Mouse (Mus musculus): ENCODE data around the gene Ctdspl. TPM values are rescaled to one million over a fixed set of nuclear protein-coding genes. Genes with fewer than 3 reads are reported as not detected.

Ctdspl gene
- polyA plus RNA-seq, 1 experiment from 2014 or later: 17.6 TPM

- no peak overlapping the region for H3K4me3 ChIP-seq (replicated peaks; ENCODE audit: low read length)
- WGBS: 66% methylated on average over 12 of the region's 12 CpGs
- no peaks in the 10 kb centered on the region for H3K9me3 ChIP-seq (replicated peaks; ENCODE audit: control insufficient read depth, low read length)
- ATAC-seq (ENCODE audit: insufficient read depth, low FRiP score): no peak
- no peaks in the 10 kb centered on the region for H3K27me3 ChIP-seq (ENCODE audit: control insufficient read depth, insufficient read depth, low read length)
- H3K4me1 ChIP-seq (ENCODE audit: control insufficient read depth, insufficient read depth, low read length): peaks cover 17% of the 10 kb centered on the region; the same call in 1 of the 2 replicates
- H3K36me3 ChIP-seq (ENCODE audit: control insufficient read depth, insufficient read depth, low read length): 0 out of 2 replicates have a peak, but pooled peaks cover 3% of the 10 kb centered on the region
- no peak overlapping the region for H3K4me2 ChIP-seq (ENCODE audit: low read depth, low read length)
- peak overlapping the region; percentile 76 for H3K27ac ChIP-seq (ENCODE audit: low read length)
- H3K9ac ChIP-seq (ENCODE audit: low read length): no peak overlapping the region
Observed at GRCm38 (mm10) chr9:118994524-118995227, 68.4 kb downstream of the Ctdspl start.

GRCm38 (mm10) chr9:118995539-118995938 lies 69.3 kb downstream of the Ctdspl start:
- H3K27ac ChIP-seq (ENCODE audit: low read length): peak overlapping the region; percentile 76
- H3K9me3 ChIP-seq (replicated peaks; ENCODE audit: control insufficient read depth, low read length): no peaks in the 10 kb centered on the region
- H3K9ac ChIP-seq (ENCODE audit: low read length): no peak overlapping the region
- H3K4me1 ChIP-seq (ENCODE audit: control insufficient read depth, insufficient read depth, low read length): peaks cover 17% of the 10 kb centered on the region; the same call in 1 of the 2 replicates
- WGBS: 70% methylated on average over 6 of the region's 6 CpGs
- 0 out of 2 replicates have a peak, but pooled peaks cover 3% of the 10 kb centered on the region for H3K36me3 ChIP-seq (ENCODE audit: control insufficient read depth, insufficient read depth, low read length)
- no peak overlapping the region for H3K4me3 ChIP-seq (replicated peaks; ENCODE audit: low read length)
- peak; percentile 84; the same call in 1 of the 2 replicates for ATAC-seq (ENCODE audit: insufficient read depth, low FRiP score)
- no peaks in the 10 kb centered on the region for H3K27me3 ChIP-seq (ENCODE audit: control insufficient read depth, insufficient read depth, low read length)
- H3K4me2 ChIP-seq (ENCODE audit: low read depth, low read length): no peak overlapping the region

GRCm38 (mm10) chr9:118997241-118997640 lies 71.0 kb downstream of the Ctdspl start:
- Histone ChIP-seq H3K27me3 (ENCODE audit: control insufficient read depth, insufficient read depth, low read length) (no peaks in the 10 kb centered on the region), H3K9ac (ENCODE audit: low read length) (no peak overlapping the region), H3K27ac (ENCODE audit: low read length) (no peak overlapping the region), H3K4me2 (ENCODE audit: low read depth, low read length) (no peak overlapping the region), H3K36me3 (ENCODE audit: control insufficient read depth, insufficient read depth, low read length) (0 out of 2 replicates have a peak, but pooled peaks cover 3% of the 10 kb centered on the region), H3K9me3 (replicated peaks; ENCODE audit: control insufficient read depth, low read length) (no peaks in the 10 kb centered on the region), H3K4me3 (replicated peaks; ENCODE audit: low read length) (no peak overlapping the region), H3K4me1 (ENCODE audit: control insufficient read depth, insufficient read depth, low read length) (peaks cover 31% of the 10 kb centered on the region)
- no peak for ATAC-seq (ENCODE audit: insufficient read depth, low FRiP score)
- WGBS: 98% methylated on average over 6 of the region's 6 CpGs

- no peak overlapping the region for H3K4me3 ChIP-seq (replicated peaks; ENCODE audit: low read length)
- H3K27ac ChIP-seq (ENCODE audit: low read length): no peak overlapping the region; the same call in 1 of the 2 replicates
- no peak for ATAC-seq (ENCODE audit: insufficient read depth, low FRiP score)
- no peaks in the 10 kb centered on the region for H3K9me3 ChIP-seq (replicated peaks; ENCODE audit: control insufficient read depth, low read length)
- H3K36me3 ChIP-seq (ENCODE audit: control insufficient read depth, insufficient read depth, low read length): no peaks in the 10 kb centered on the region
- H3K9ac ChIP-seq (ENCODE audit: low read length): no peak overlapping the region
- WGBS: 51% methylated on average over 6 of the region's 6 CpGs
- no peak overlapping the region for H3K4me2 ChIP-seq (ENCODE audit: low read depth, low read length)
- H3K27me3 ChIP-seq (ENCODE audit: control insufficient read depth, insufficient read depth, low read length): no peaks in the 10 kb centered on the region
- H3K4me1 ChIP-seq (ENCODE audit: control insufficient read depth, insufficient read depth, low read length): peaks cover 32% of the 10 kb centered on the region
Observed at GRCm38 (mm10) chr9:119000196-119000595, 73.9 kb downstream of the Ctdspl start.

- Histone ChIP-seq H3K4me3 (replicated peaks; ENCODE audit: low read length) (no peak overlapping the region), H3K27ac (ENCODE audit: low read length) (peak overlapping the region; percentile 40), H3K36me3 (ENCODE audit: control insufficient read depth, insufficient read depth, low read length) (no peaks in the 10 kb centered on the region), H3K4me1 (ENCODE audit: control insufficient read depth, insufficient read depth, low read length) (peaks cover 31% of the 10 kb centered on the region), H3K4me2 (ENCODE audit: low read depth, low read length) (peak overlapping the region; percentile 27), H3K9ac (ENCODE audit: low read length) (peak overlapping the region; percentile 41; the same call in 1 of the 2 replicates), H3K9me3 (replicated peaks; ENCODE audit: control insufficient read depth, low read length) (no peaks in the 10 kb centered on the region), H3K27me3 (ENCODE audit: control insufficient read depth, insufficient read depth, low read length) (no peaks in the 10 kb centered on the region)
- WGBS: 35% methylated on average over 17 of the region's 17 CpGs
- peak; percentile 42; the same call in 1 of the 2 replicates for ATAC-seq (ENCODE audit: insufficient read depth, low FRiP score)
Observed at GRCm38 (mm10) chr9:119002267-119002666, 76.0 kb downstream of the Ctdspl start.

GRCm38 (mm10) chr9:119003990-119004702 lies 77.9 kb downstream of the Ctdspl start:
- no peak for ATAC-seq (ENCODE audit: insufficient read depth, low FRiP score)
- peaks cover 40% of the 10 kb centered on the region for H3K4me1 ChIP-seq (ENCODE audit: control insufficient read depth, insufficient read depth, low read length)

GRCm38 (mm10) chr9:119004703-119005076 lies 78.4 kb downstream of the Ctdspl start:
- Histone ChIP-seq H3K36me3 (ENCODE audit: control insufficient read depth, insufficient read depth, low read length) (no peaks in the 10 kb centered on the region), H3K27ac (ENCODE audit: low read length) (no peak overlapping the region), H3K9ac (ENCODE audit: low read length) (no peak overlapping the region), H3K27me3 (ENCODE audit: control insufficient read depth, insufficient read depth, low read length) (no peaks in the 10 kb centered on the region), H3K4me2 (ENCODE audit: low read depth, low read length) (no peak overlapping the region), H3K9me3 (replicated peaks; ENCODE audit: control insufficient read depth, low read length) (no peaks in the 10 kb centered on the region), H3K4me1 (ENCODE audit: control insufficient read depth, insufficient read depth, low read length) (peaks cover 45% of the 10 kb centered on the region), H3K4me3 (replicated peaks; ENCODE audit: low read length) (no peak overlapping the region)
- no peak for ATAC-seq (ENCODE audit: insufficient read depth, low FRiP score)
- WGBS: 82% methylated on average over 16 of the region's 16 CpGs

More at GRCm38 (mm10) chr9:119003990-119004702, 77.9 kb downstream of the Ctdspl start:
- no peak overlapping the region for H3K4me2 ChIP-seq (ENCODE audit: low read depth, low read length)
- no peak overlapping the region for H3K27ac ChIP-seq (ENCODE audit: low read length)
- no peak overlapping the region for H3K9ac ChIP-seq (ENCODE audit: low read length)
- H3K4me3 ChIP-seq (replicated peaks; ENCODE audit: low read length): no peak overlapping the region
- no peaks in the 10 kb centered on the region for H3K36me3 ChIP-seq (ENCODE audit: control insufficient read depth, insufficient read depth, low read length)
- 74% methylated on average over 23 of the region's 23 CpGs for WGBS
- H3K27me3 ChIP-seq (ENCODE audit: control insufficient read depth, insufficient read depth, low read length): no peaks in the 10 kb centered on the region
- no peaks in the 10 kb centered on the region for H3K9me3 ChIP-seq (replicated peaks; ENCODE audit: control insufficient read depth, low read length)

GRCm38 (mm10) chr9:119005303-119006029 lies 79.2 kb downstream of the Ctdspl start:
- no peaks in the 10 kb centered on the region for H3K27me3 ChIP-seq (ENCODE audit: control insufficient read depth, insufficient read depth, low read length)
- WGBS: 78% methylated on average over 15 of the region's 15 CpGs
- H3K36me3 ChIP-seq (ENCODE audit: control insufficient read depth, insufficient read depth, low read length): no peaks in the 10 kb centered on the region

More at GRCm38 (mm10) chr9:119005303-119006029, 79.2 kb downstream of the Ctdspl start:
- Histone ChIP-seq H3K4me2 (ENCODE audit: low read depth, low read length) (no peak overlapping the region), H3K9ac (ENCODE audit: low read length) (no peak overlapping the region), H3K9me3 (replicated peaks; ENCODE audit: control insufficient read depth, low read length) (no peaks in the 10 kb centered on the region), H3K4me3 (replicated peaks; ENCODE audit: low read length) (no peak overlapping the region), H3K4me1 (ENCODE audit: control insufficient read depth, insufficient read depth, low read length) (peaks cover 47% of the 10 kb centered on the region), H3K27ac (ENCODE audit: low read length) (no peak overlapping the region)
- ATAC-seq (ENCODE audit: insufficient read depth, low FRiP score): no peak

Data from stomach, embryonic 16.5 days (tissue).